Mouse (Mus musculus) heart, adult 2 months (tissue): ENCODE results near the gene Cytip.

Experiments used
- CTCF ChIP-seq: fragments of 200-600 bp; IDR thresholded peaks from 2 replicates; pipeline ENCODE4 v1.8.1; 2022; ENCODE audit warnings: antibody characterized with exemption, mild to moderate bottlenecking, moderate library complexity
- EP300 ChIP-seq: fragments of 200-500 bp; IDR thresholded peaks from 2 replicates; pipeline ENCODE4 v1.6.1; 2011; ENCODE audit warnings: low read depth, low read length, control low read depth; ENCODE audit not compliant: insufficient read depth
- POLR2A ChIP-seq: fragments of 200-500 bp; IDR thresholded peaks from 2 replicates; pipeline ENCODE4 v1.6.1; 2011; ENCODE audit warnings: mild to moderate bottlenecking, low read depth, low read length, control low read depth; ENCODE audit not compliant: insufficient read depth

GRCm38 (mm10) chr2:58187310-58188051, 7.9 kb downstream of the Cytip start:
- TF ChIP-seq CTCF: no peak
- TF ChIP-seq POLR2A: no peak
- TF ChIP-seq EP300: no peak
